Mouse (Mus musculus) gonadal fat pad, adult 2 months (tissue): ENCODE data around the gene Kif1bp. TPM values are rescaled to one million over a fixed set of nuclear protein-coding genes. Genes with fewer than 3 reads are reported as not detected.

Experiments used
- DNase-seq: peaks from one replicate; pipeline ENCODE4 v3.0.0-alpha.2; 2012; ENCODE audit warnings: low read depth
- polyA plus RNA-seq: library from polyadenylated mRNA; depleted of rRNA; stranded (reverse); fragments of >200 nt; gene quantifications from 2 replicates; pipeline ENCODE4 v1.2.3, GENCODE M21; 2012

Kif1bp gene
- polyA plus RNA-seq, 1 experiment: 26.0 TPM

DNA sequence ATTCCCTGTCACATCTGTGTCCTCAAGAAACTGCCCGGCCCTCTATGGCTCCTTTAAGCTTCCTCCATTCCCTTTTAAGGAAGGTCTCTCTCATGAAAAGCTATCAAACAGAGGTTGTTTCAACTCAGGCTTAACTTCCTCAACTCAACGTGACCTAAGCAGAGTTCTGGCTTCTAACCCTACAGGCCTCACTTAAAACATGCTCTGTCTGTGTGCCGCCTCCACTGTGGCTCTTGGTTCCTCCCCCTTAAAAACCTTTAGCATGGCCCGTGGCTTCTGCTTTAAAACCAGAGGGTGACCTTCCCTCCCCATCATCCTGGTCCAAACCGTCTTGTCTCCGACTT is 21.7 kb downstream of the Kif1bp start:
- DNase-seq: no peak

GRCm38 (mm10) chr10:62555705-62556557 is 22.3 kb downstream of the Kif1bp start:
- DNase-seq: no peak

DNA sequence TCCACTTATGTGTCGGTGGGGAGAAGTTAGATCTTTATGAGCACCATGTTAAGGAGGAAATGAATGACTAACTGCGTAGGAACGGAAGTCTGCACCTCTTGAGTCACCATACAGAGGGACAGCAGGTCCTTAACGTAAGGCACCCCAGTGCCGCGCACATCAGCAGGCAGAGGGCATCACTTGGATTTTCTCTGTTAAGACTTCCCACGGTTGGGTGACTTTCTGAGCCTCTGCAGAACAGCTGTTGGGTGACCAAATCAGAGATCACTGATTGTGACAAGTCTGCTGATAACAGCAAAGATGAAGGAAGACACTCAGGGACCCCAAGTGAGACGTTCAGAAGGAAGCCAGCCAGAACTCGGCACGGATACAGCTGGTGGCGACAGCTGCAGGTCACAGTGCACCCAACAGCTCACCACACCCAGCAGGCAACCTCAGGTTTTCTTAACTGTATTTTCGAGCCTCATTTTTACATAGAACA is 24.6 kb downstream of the Kif1bp start:
- no peak for DNase-seq

DNA sequence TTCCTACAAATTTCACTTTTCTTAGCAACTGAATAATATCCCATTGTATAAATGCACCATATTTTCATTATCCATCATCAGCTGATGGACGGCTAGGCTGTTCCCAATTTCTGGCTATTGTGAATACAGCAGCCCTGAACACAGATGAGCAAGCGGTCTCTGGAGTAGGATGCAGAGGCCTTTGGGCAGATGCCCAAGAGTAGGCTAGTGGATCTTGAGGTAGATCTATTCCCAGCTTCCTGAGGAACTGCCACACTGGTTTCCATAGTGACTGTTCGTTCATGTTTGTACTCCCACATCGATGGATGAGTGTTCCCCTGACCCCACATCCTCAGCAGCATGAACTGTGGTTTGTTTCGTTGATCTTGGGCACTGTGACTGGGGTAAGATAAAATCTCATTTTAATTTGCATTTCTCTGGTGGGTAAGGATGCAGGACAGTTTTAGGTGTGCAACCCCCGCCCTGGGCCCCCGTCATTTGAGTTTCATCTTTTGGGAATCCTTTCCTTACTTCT is 27.4 kb downstream of the Kif1bp start:
- no peak for DNase-seq

DNA sequence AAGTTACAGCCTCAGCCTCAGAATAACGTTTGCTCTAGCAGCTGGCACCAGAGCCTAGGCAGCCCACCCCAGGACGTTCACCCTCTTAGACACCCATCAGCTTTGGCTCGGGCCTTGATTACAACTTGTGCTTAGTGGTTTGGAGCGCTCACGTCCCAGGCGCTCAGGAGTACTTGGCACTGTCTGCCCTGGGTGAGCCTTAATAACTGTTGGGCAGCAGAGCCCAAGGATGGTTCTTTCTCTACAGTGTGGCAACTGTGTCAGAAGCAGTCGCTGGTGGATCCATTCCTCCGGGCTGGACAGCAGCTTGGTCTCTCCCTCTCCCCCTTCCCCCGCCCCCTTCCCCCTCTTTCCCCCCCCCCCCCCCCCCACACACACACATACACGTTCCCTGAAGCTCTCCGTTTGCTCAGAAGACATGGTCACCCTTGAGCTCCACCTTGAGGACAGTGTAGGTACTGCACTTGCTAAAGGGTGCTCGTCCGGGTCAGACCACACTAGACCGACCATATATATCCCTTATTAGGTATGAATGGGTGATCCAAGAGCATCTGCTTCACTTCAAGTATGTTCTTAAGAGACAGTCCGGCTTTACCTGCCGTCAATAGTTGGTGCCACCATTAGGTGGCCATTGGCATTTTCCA is 28.6 kb downstream of the Kif1bp start:
- DNase-seq: no peak

- no peak for DNase-seq
Measured at GRCm38 (mm10) chr10:62546441-62546840, 31.8 kb downstream of the Kif1bp start.

GRCm38 (mm10) chr10:62545759-62546158 is 32.5 kb downstream of the Kif1bp start:
- no peak for DNase-seq

DNA sequence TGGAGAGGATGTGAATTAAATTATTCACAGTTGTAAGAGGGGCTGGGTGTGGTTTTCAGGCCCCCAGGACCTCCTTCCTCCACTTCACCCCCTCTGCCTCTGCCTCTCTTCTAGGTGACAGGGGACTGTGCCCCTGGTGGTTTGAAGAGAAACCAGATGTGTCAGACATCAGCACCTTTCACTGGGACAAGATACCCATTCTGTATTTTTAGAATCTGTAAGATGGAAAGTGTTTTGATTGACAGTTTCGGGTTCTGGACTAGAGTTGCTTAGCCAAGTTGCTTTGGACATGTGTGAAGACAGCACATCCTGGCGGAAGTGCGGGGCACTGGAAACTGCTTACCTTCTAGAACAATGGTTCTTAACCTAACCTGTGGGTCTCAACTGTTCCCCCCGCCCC is 33.9 kb downstream of the Kif1bp start:
- no peak for DNase-seq

DNA sequence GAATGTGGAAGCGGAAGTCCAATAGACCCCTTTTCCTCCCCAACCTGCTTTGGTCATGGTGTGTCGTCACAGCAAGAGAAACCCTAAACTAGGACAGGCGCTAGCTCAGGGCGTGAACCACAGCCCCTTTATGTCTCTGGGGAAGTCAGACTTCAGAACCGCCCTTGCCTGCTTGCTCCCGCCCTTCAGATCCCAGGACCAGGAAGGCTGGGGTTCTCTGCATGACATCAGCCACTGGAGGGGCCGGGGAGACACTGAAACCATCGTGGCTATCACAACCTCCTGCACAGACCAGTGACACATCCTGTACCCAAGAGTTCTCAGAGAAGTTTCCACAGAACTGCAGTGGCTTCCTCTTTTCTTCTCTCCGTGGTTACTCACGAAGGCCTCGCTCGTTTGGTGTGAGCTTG is 34.9 kb downstream of the Kif1bp start:
- no peak for DNase-seq

DNA sequence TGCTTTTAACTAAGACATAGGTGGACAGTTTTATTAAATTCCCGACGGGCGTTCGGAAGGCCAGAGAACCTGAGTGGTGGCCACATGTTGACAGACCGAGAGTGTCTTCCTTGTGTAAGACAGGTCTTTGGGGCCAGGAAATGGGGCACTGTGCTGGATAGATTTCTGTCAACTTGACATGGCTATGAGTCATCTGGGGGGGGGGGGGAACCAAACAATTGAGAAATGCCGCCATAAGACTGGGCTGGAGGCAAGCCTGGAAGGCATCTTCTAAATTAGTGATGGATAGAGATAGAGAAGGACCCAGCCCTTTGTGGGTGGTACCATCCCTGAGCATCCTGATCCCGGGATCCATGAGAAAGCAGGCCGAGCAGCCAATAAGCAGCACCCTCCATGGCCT is 35.3 kb downstream of the Kif1bp start:
- DNase-seq: no peak

- no peak for DNase-seq
Measured at GRCm38 (mm10) chr10:62542507-62542906, 35.8 kb downstream of the Kif1bp start.

DNA sequence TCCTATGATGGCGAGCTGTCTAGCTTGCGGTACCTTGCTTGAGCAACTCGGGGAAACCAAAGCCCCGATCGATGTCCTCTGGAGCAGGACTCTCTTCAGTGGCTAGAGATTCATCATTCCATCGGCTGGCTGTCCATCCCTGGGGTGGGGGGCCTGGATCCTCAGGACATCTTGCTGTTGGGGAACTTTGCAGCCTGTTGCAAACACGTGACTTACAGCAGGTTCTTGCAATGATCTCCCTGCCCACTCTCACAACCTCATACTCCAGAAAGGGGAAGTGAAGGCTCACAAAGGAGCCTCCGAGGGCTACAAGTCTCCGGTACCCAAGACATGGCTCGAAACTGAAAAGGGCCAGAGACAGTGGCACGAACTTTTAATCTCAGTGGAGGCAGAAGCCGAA is 36.8 kb downstream of the Kif1bp start:
- no peak for DNase-seq

- DNase-seq: no peak
Measured at GRCm38 (mm10) chr10:62540800-62541199, 37.5 kb downstream of the Kif1bp start.

- no peak for DNase-seq
Measured at GRCm38 (mm10) chr10:62534509-62534908, 43.7 kb downstream of the Kif1bp start.

DNA sequence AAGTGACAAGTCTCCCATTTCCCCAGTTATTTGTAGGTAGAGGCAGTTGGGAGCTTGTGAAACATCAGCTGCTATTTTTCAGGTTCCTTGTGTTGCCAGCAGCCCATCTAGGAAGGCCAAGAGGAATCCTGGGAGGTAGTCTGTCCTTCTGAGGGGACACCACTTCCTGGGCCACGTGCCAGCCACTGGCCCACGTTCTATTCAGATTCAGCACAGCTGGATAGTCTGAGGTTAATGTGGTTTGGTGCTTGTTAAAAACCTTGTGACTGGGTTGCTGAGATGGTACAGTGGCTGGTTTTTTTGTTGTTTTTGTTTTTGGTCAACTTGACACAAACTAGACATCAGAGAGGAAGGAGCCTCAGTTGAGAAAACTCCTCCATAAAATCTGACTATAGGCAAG is 45.4 kb downstream of the Kif1bp start:
- no peak for DNase-seq

DNA sequence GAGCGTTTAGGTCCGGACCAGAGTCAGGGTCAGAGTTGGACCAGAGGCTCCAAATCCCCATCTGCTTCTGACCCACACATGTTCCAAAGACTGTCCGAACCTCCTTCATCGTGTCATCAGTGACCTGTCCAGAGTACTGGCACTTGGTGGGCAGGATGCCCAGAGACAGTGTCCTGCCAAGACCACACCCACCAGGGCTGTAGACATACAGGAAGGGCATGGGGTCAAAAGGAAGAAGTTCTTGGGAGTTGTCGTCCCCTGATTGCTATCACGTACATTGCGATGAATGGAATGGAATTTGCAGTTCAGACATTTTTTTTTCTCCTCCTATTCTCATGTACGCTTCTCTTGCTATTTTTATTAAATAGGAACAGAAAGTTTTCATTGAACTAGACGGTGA is 48.1 kb downstream of the Kif1bp start:
- no peak for DNase-seq

- no peak for DNase-seq
Measured at GRCm38 (mm10) chr10:62527351-62527750, 50.9 kb downstream of the Kif1bp start, which contains the start of gene Srgn. TSS of gene Srgn (minus strand) at chr10:62527451.

- no peak for DNase-seq
Measured at GRCm38 (mm10) chr10:62522346-62522950, 55.8 kb downstream of the Kif1bp start.

- no peak for DNase-seq
Measured at GRCm38 (mm10) chr10:62521763-62522162, 56.5 kb downstream of the Kif1bp start.

- DNase-seq: no peak
Measured at GRCm38 (mm10) chr10:62520911-62521310, 57.3 kb downstream of the Kif1bp start.

- DNase-seq: no peak
Measured at GRCm38 (mm10) chr10:62517511-62517910, 60.7 kb downstream of the Kif1bp start.

DNA sequence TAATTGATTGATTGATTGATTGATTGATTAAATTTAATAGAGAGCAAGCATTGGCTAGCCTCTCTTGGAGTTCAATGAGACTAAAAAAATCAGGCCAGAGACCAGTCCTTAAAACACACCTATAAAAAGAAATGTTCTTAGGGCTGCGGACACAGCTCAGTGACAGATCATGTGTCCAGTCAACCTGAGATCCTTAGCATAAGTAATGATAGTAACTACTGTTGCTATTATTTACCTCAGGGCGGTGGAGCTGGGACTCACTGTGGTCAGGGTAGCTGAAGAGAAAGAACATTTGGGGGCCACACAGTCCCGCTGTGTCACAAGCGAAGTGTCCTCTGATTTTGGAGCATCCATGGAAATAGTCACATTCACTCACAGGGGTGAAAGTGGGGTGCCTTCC is 65.4 kb downstream of the Kif1bp start:
- no peak for DNase-seq

- DNase-seq: no peak
Measured at GRCm38 (mm10) chr10:62511528-62511927, 66.7 kb downstream of the Kif1bp start.
